Mouse (Mus musculus): ENCODE results near the gene Duxf3. TPM values are rescaled to one million over a fixed set of nuclear protein-coding genes. Genes with fewer than 3 reads are reported as not detected.

Gene Duxf3
- polyA plus RNA-seq, 1 experiment from 2014 or later, result not detected

DNA sequence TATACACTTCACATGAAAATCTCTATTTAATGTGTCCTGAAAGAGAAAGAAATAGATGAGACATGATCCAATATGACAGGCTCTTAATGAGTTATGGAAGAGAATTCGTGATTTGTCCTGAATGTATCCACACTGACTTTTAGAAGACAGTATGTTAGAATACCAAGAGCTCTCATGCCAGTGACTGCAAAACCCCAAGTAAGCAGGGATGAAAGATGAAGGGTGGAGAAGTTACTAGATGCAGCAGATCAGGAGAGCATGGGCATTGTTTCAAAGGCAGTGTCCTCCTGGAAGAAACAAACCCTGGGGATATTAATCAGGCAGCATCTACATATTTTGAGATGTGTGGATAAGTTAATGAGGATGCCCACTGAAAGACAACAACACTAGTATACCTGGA lies 22.0 kb downstream of the Duxf3 start:
- no peaks in the 10 kb centered on the region for H3K4me1 ChIP-seq (replicated peaks; ENCODE audit: insufficient read depth, low read length)
- no peaks in the 10 kb centered on the region for H3K36me3 ChIP-seq (ENCODE audit: insufficient read depth, low read length)
- no peak for DNase-seq (ENCODE audit: low spot score)
- H3K9ac ChIP-seq (ENCODE audit: low read depth, low read length), result no peak overlapping the region
- ATAC-seq (replicated peaks; ENCODE audit: low FRiP score, low read depth), result no peak
- TF ChIP-seq CTCF (IDR thresholded peaks at IDR 0.05; ENCODE audit: low read depth), result no peak
- H3K27me3 ChIP-seq (ENCODE audit: insufficient read depth, low read length), result no peaks in the 10 kb centered on the region
- no peaks in the 10 kb centered on the region for H3K9me3 ChIP-seq (replicated peaks; ENCODE audit: low read length)
- 64% methylated on average over 1 of the region's 1 CpGs for WGBS
- H3K4me2 ChIP-seq (ENCODE audit: low read length), result no peak overlapping the region
- H3K4me3 ChIP-seq (replicated peaks; ENCODE audit: low read depth, low read length), result no peak overlapping the region
- H3K27ac ChIP-seq, result no peak overlapping the region

DNA sequence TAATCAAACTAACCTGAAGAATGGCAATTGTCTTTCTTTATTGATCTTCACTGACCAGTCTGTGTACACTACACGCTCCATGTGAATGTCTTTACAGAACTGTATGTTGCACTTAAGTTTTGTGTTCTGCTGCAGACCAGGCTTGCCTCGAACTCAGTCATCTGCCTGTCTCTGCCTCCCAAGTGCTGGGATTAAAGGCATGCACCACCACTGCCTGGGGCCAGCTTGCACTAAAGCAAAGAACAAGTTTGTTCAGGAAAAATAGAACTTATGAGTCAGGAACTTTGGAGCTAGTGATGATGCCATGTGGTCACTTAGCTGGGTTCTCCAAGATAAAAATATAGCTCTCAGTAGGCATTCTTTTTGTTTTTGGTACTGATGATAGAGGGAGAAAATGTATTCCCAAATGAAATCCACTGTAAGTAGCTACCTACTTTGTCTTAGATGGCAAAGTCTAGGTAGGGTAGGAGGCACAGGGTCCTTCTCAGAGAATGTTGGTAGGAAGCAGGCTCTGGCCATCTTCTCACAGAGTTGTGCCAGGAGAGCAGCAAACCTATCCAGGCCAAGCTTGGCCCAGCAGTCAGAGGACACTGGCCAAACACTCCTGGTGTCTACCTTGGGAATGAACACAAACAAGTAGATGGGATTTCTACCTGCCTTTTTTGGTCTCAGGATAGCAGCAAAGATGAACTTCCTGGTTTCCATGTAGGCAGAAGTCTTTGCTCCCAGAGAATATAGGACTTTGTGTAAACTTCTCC lies 22.6 kb downstream of the Duxf3 start:
- ATAC-seq (replicated peaks; ENCODE audit: low FRiP score, low read depth), result no peak
- DNase-seq (ENCODE audit: low spot score), result no peak
- Histone ChIP-seq H3K36me3 (ENCODE audit: insufficient read depth, low read length) (no peaks in the 10 kb centered on the region), H3K27ac (no peak overlapping the region), H3K4me3 (replicated peaks; ENCODE audit: low read depth, low read length) (no peak overlapping the region), H3K9ac (ENCODE audit: low read depth, low read length) (no peak overlapping the region), H3K4me1 (replicated peaks; ENCODE audit: insufficient read depth, low read length) (no peaks in the 10 kb centered on the region), H3K9me3 (replicated peaks; ENCODE audit: low read length) (no peaks in the 10 kb centered on the region), H3K27me3 (ENCODE audit: insufficient read depth, low read length) (no peaks in the 10 kb centered on the region), H3K4me2 (ENCODE audit: low read length) (no peak overlapping the region)
- TF ChIP-seq CTCF (IDR thresholded peaks at IDR 0.05; ENCODE audit: low read depth), result no peak
- 75% methylated on average over 2 of the region's 2 CpGs for WGBS

DNA sequence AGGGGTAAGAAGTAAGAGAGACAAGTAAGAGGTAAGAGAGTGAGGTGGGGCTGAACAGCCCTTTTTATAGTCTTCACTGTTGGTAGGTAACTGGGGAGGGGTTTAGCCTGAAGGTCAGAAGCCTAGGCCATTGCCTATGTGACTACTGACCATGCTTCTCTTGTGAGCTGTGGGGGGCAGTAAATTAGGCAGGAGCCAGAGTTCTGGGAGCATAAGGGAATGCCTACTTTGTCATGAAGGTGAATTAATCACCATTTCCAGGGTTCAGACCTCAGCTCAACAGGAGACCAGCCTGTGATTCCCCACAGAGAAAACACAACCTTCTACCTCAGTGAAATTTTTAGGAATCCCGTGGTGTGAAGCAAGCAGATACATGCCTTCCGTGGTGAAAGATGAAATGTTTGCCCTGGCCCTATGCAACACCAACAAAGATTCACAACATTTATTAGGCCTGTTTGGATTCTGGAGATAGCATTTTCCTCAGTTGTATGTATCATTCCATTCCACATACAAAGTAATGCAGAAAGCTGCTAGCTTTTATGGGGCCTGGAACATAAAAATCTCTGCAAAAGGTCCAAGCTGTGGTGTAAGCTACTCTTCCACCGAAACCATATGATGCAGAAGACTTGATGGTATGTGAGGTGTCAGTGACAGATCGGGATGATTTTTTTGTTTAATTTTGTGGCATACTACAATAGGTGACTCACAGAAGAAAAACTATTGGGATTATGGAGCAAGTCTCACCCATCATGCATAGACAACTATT lies 25.7 kb downstream of the Duxf3 start:
- no peak for TF ChIP-seq CTCF (IDR thresholded peaks at IDR 0.05; ENCODE audit: low read depth)
- H3K4me1 ChIP-seq (replicated peaks; ENCODE audit: insufficient read depth, low read length), result no peaks in the 10 kb centered on the region
- no peak overlapping the region for H3K9ac ChIP-seq (ENCODE audit: low read depth, low read length)
- H3K9me3 ChIP-seq (replicated peaks; ENCODE audit: low read length), result no peaks in the 10 kb centered on the region
- no peak for ATAC-seq (replicated peaks; ENCODE audit: low FRiP score, low read depth)
- no peak overlapping the region for H3K4me2 ChIP-seq (ENCODE audit: low read length)
- H3K36me3 ChIP-seq (ENCODE audit: insufficient read depth, low read length), result no peaks in the 10 kb centered on the region
- no peak overlapping the region for H3K27ac ChIP-seq
- DNase-seq (ENCODE audit: low spot score), result no peak
- no peak overlapping the region for H3K4me3 ChIP-seq (replicated peaks; ENCODE audit: low read depth, low read length)
- 88% methylated on average over 4 of the region's 4 CpGs for WGBS
- no peaks in the 10 kb centered on the region for H3K27me3 ChIP-seq (ENCODE audit: insufficient read depth, low read length)

DNA sequence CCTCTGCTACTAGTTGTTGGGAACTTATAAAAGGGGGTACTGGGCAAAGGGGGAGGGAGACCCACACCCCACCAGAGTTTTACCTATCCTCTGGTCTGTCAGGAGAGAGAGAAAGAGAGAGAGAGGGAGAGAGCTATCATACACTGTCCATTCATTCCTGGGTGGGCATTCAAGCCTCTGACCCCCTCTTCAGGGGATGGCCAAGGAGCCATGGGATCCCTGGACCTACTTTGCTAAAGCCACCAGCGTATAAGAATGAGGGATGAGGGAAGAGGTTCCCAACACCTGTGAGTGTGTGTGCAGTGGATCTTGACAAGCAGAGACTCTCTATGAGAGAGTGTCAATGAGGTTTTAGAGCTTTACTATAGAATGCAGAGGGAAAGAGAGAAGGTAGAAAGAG lies 26.5 kb downstream of the Duxf3 start:
- WGBS, result 51% methylated on average over 1 of the region's 1 CpGs
- Histone ChIP-seq H3K4me2 (ENCODE audit: low read length) (no peak overlapping the region), H3K27me3 (ENCODE audit: insufficient read depth, low read length) (no peaks in the 10 kb centered on the region), H3K4me1 (replicated peaks; ENCODE audit: insufficient read depth, low read length) (no peaks in the 10 kb centered on the region), H3K9ac (ENCODE audit: low read depth, low read length) (no peak overlapping the region), H3K4me3 (replicated peaks; ENCODE audit: low read depth, low read length) (no peak overlapping the region), H3K27ac (no peak overlapping the region), H3K9me3 (replicated peaks; ENCODE audit: low read length) (no peaks in the 10 kb centered on the region), H3K36me3 (ENCODE audit: insufficient read depth, low read length) (no peaks in the 10 kb centered on the region)
- no peak for ATAC-seq (replicated peaks; ENCODE audit: low FRiP score, low read depth)
- no peak for DNase-seq (ENCODE audit: low spot score)
- TF ChIP-seq CTCF (IDR thresholded peaks at IDR 0.05; ENCODE audit: low read depth), result no peak

Other genes starting within 250 kb of the Duxf3 start
- not detected in 2 replicates for gene AW822073, start 7.7 kb downstream of the Duxf3 start, polyA plus RNA-seq (2015; fragmentation: Nextera tagmentation; extraction: Ambion mirVana)
- not detected in 2 replicates for gene Gm4981, start 4.0 kb upstream of the Duxf3 start, polyA plus RNA-seq (2015; fragmentation: Nextera tagmentation; extraction: Ambion mirVana)
- 71.6 and 75.8 TPM in 2 replicates for gene Gcc2, start 22.8 kb upstream of the Duxf3 start, polyA plus RNA-seq (2015; fragmentation: Nextera tagmentation; extraction: Ambion mirVana)
- gene Lims1, start 90.8 kb upstream of the Duxf3 start, polyA plus RNA-seq (2015; fragmentation: Nextera tagmentation; extraction: Ambion mirVana), result 143 and 159 TPM in 2 replicates
- gene Ranbp2, start 214.2 kb upstream of the Duxf3 start, polyA plus RNA-seq (2015; fragmentation: Nextera tagmentation; extraction: Ambion mirVana), result 16.0 and 16.4 TPM in 2 replicates